Comparison of ENCODE assay signal across 8 mouse cellular contexts in the genomic region with DNA sequence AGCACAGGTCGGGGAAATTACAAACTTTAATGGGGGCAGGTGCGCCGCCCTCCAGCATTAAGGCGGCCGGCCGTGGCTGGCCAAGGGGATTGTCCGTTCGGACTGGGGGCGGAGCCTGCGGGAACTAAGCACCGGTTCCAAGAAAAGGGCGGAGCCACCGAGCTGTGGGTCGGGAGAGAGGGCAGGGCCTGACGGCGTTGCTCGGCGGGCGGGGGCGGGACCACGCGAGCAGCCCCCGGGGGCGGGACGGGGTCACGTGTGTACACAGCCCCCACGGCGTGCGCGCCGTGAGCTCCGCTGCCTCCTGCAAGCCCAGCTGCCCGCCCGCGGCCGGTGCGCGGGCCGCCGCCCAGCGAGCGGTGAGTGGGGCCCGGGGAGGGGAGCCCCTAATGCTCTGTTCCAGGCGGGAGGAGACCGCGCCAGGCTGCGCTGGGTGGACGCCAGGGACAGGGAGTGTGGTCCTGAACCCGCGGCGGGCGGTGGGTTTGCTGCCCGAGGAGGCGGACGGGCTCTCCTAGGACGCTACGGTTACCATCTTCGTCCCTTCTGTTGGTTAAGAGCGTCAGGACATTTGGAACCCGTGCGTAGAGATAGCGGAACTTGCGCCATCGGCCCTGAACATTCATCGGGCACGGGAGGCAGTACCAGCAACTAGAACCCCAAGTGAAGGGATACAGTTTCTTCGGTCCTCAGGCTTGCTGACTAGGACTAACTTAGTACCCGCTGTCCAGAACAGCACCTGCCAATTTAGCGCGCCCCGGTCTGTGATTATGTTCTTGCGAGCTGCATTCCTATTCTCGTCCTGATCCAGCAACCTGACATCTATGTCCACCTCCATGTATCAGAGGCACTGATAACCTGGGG. TPM values are rescaled to one million over a fixed set of nuclear protein-coding genes. Genes with fewer than 3 reads are reported as not detected.
DNase-seq lines count a peak whose midpoint lies in the region; ATAC-seq and TF ChIP-seq lines count a peak whose summit lies in the region.

No protein-coding gene starts in this region.

- peaks cover 56% of the 10 kb centered on the region for H3K4me1 ChIP-seq in forebrain, embryonic 10.5 days
- H3K4me1 ChIP-seq in heart, embryonic 15.5 days (replicated peaks) = peaks cover 91% of the 10 kb centered on the region
- H3K4me1 ChIP-seq in liver, embryonic 14.5 days (replicated peaks; ENCODE audit: control insufficient read depth in 2 of 2, insufficient read depth in 2 of 2, low read length in 1 of 2) = peaks cover 69 to 81% of the 10 kb centered on the region in 2 experiments
- peaks cover 47% of the 10 kb centered on the region for H3K4me1 ChIP-seq in stomach, embryonic 15.5 days

- peak; percentile 76 for ATAC-seq in heart, embryonic 15.5 days (replicated peaks; ENCODE audit: insufficient number of reproducible peaks, insufficient read depth, low FRiP score, low read depth)
- ATAC-seq in liver, embryonic 14.5 days (ENCODE audit: insufficient read depth) = peak; percentile 73
- ATAC-seq in stomach, embryonic 15.5 days (ENCODE audit: insufficient read depth, low FRiP score, low read depth) = peak; percentile 81

- peak overlapping the region; percentile 79 for H3ac ChIP-seq in C2C12 (ENCODE audit: control insufficient read depth, insufficient read length, low read depth)

- no peak for TF ChIP-seq EP300 in liver, embryonic 14.5 days (IDR thresholded peaks at IDR 0.05; ENCODE audit: low read depth)

- peak overlapping the region; percentile 31 for H3K4me3 ChIP-seq in C2C12 (ENCODE audit: insufficient read depth, poor library complexity, severe bottlenecking)
- H3K4me3 ChIP-seq in forebrain, embryonic 10.5 days = peak overlapping the region; percentile 82
- H3K4me3 ChIP-seq in heart, embryonic 15.5 days = peak overlapping the region; percentile 81
- peak overlapping the region; percentile 84 to 96 for H3K4me3 ChIP-seq in liver, embryonic 14.5 days (ENCODE audit: insufficient read depth in 1 of 2, low read depth in 2 of 2, low read length in 2 of 2)
- peak overlapping the region; percentile 65 for H3K4me3 ChIP-seq in stomach, embryonic 15.5 days (replicated peaks)

- no peak for TF ChIP-seq CTCF in C2C12 (IDR thresholded peaks at IDR 0.05; ENCODE audit: control insufficient read depth, insufficient read depth, insufficient read length)
- TF ChIP-seq CTCF in liver, embryonic 14.5 days (IDR thresholded peaks at IDR 0.05; ENCODE audit: low read depth) = no peak

- no peaks in the 10 kb centered on the region for H3K79me3 ChIP-seq in C2C12 (ENCODE audit: low read depth)

- WGBS in forebrain, embryonic 10.5 days = 1% methylated on average over 73 of the region's 73 CpGs
- 1% methylated on average over 60 of the region's 73 CpGs for WGBS in heart, embryonic 15.5 days
- under 1% methylated on average over 69 of the region's 73 CpGs for WGBS in liver, embryonic 14.5 days (ENCODE audit: insufficient replicate concordance)
- WGBS in stomach, embryonic 15.5 days = 2% methylated on average over 71 of the region's 73 CpGs

- H3K79me2 ChIP-seq in C2C12 (ENCODE audit: control insufficient read depth, insufficient read depth) = no peaks in the 10 kb centered on the region

- no peaks in the 10 kb centered on the region for H3K36me3 ChIP-seq in C2C12 (ENCODE audit: control insufficient read depth, insufficient read depth)
- no peaks in the 10 kb centered on the region; the same call in 1 of the 2 replicates for H3K36me3 ChIP-seq in forebrain, embryonic 10.5 days (replicated peaks)
- no peaks in the 10 kb centered on the region for H3K36me3 ChIP-seq in heart, embryonic 15.5 days
- peaks cover 10% of the 10 kb centered on the region for H3K36me3 ChIP-seq in liver, embryonic 14.5 days (replicated peaks; ENCODE audit: control insufficient read depth, insufficient read depth, low read depth)
- no peaks in the 10 kb centered on the region for H3K36me3 ChIP-seq in stomach, embryonic 15.5 days

- H3K27ac ChIP-seq in forebrain, embryonic 10.5 days = peak overlapping the region; percentile 87
- H3K27ac ChIP-seq in heart, embryonic 15.5 days = peak overlapping the region; percentile 98
- peak overlapping the region; percentile 99 for H3K27ac ChIP-seq in liver, embryonic 14.5 days
- peak overlapping the region; percentile 79 for H3K27ac ChIP-seq in stomach, embryonic 15.5 days

- H3K9me3 ChIP-seq in forebrain, embryonic 10.5 days = no peaks in the 10 kb centered on the region
- no peaks in the 10 kb centered on the region for H3K9me3 ChIP-seq in heart, embryonic 15.5 days (replicated peaks)
- H3K9me3 ChIP-seq in liver, embryonic 14.5 days (ENCODE audit: control insufficient read depth, low read length) = no peaks in the 10 kb centered on the region
- H3K9me3 ChIP-seq in stomach, embryonic 15.5 days = no peaks in the 10 kb centered on the region

- H3K9ac ChIP-seq in heart, embryonic 15.5 days = peak overlapping the region; percentile 78
- H3K9ac ChIP-seq in liver, embryonic 14.5 days (replicated peaks) = peak overlapping the region; percentile 96
- peak overlapping the region; percentile 47 for H3K9ac ChIP-seq in stomach, embryonic 15.5 days

- DNase-seq in c-Kit-positive CD71-negative TER-119-negative erythroid progenitor cells, embryonic 14.5 days (ENCODE audit: low read depth) = peak; percentile 87
- peak; percentile 85 for DNase-seq in forebrain, embryonic 10.5 days (ENCODE audit: extremely low spot score, low spot score)
- DNase-seq in kidney, postnatal 25 days = peak; percentile 99
- peak; percentile 94 to 96 (median 95) for DNase-seq in liver, embryonic 14.5 days (ENCODE audit: low read depth in 3 of 3, low spot score in 3 of 3)
- peak; percentile 81 for DNase-seq in neural tube, embryonic 10.5 days (ENCODE audit: extremely low spot score, low spot score)

- H3K4me2 ChIP-seq in heart, embryonic 15.5 days = peak overlapping the region; percentile 81
- H3K4me2 ChIP-seq in liver, embryonic 14.5 days (ENCODE audit: low read depth) = peak overlapping the region; percentile 97
- H3K4me2 ChIP-seq in stomach, embryonic 15.5 days = peak overlapping the region; percentile 93

- no peaks in the 10 kb centered on the region for H3K27me3 ChIP-seq in C2C12 (ENCODE audit: control insufficient read depth, insufficient read depth, insufficient read length)
- peaks cover 6% of the 10 kb centered on the region; the same call in 1 of the 2 replicates for H3K27me3 ChIP-seq in forebrain, embryonic 10.5 days (ENCODE audit: poor library complexity, severe bottlenecking)
- H3K27me3 ChIP-seq in heart, embryonic 15.5 days = no peaks in the 10 kb centered on the region
- H3K27me3 ChIP-seq in liver, embryonic 14.5 days (ENCODE audit: control insufficient read depth, insufficient read depth, low read length) = no peaks in the 10 kb centered on the region
- no peaks in the 10 kb centered on the region for H3K27me3 ChIP-seq in stomach, embryonic 15.5 days (replicated peaks)

TF ChIP-seq in C2C12, 6 proteins besides CTCF, POLR2A, EP300 and RAD21:
- TF ChIP-seq MAX (IDR thresholded peaks at IDR 0.05) (peak; percentile 35), USF1 (IDR thresholded peaks at IDR 0.05; ENCODE audit: low read depth) (peak; percentile 72), MYOG (IDR thresholded peaks at IDR 0.05; ENCODE audit: control insufficient read depth, extremely low read depth, insufficient read length) (no peak)

RNA-seq across cellular contexts. Expression of a gene that starts 3.1 kb away (rescaled TPM):
- polyA plus RNA-seq in C2C12 (2012; fragmentation: generic; extraction: Trizol) = 1.7 TPM
- polyA plus RNA-seq in forebrain, embryonic 10.5 days (2016; fragmentation: Nextera tagmentation; extraction: Ambion mirVana) = 1.6 and 1.8 TPM in 2 replicates
- polyA plus RNA-seq in heart, embryonic 15.5 days (2015; fragmentation: Nextera tagmentation; extraction: Ambion mirVana) = 14.0 and 14.7 TPM in 2 replicates
- 14.6 and 14.7 TPM in 2 replicates for polyA plus RNA-seq in liver, embryonic 14.5 days (2012; rRNA removed)
- polyA plus RNA-seq in liver, embryonic 14.5 days (2014; fragmentation: Nextera tagmentation; extraction: Ambion mirVana) = 18.4 and 20.1 TPM in 2 replicates
- polyA plus RNA-seq in stomach, embryonic 15.5 days (2015; fragmentation: Nextera tagmentation; extraction: Ambion mirVana) = 2.7 and 3.3 TPM in 2 replicates

RNA-seq across cellular contexts. Expression of a gene that starts 24.5 kb away (rescaled TPM):
- polyA plus RNA-seq in C2C12 (2012; fragmentation: generic; extraction: Trizol) = 0.20 TPM
- polyA plus RNA-seq in forebrain, embryonic 10.5 days (2016; fragmentation: Nextera tagmentation; extraction: Ambion mirVana) = 0.15 and 0.34 TPM in 2 replicates
- 0.63 and 0.76 TPM in 2 replicates for polyA plus RNA-seq in heart, embryonic 15.5 days (2015; fragmentation: Nextera tagmentation; extraction: Ambion mirVana)
- 0.93 and 1.1 TPM in 2 replicates for polyA plus RNA-seq in liver, embryonic 14.5 days (2012; rRNA removed)
- 1.0 and 1.3 TPM in 2 replicates for polyA plus RNA-seq in liver, embryonic 14.5 days (2014; fragmentation: Nextera tagmentation; extraction: Ambion mirVana)
- polyA plus RNA-seq in stomach, embryonic 15.5 days (2015; fragmentation: Nextera tagmentation; extraction: Ambion mirVana) = 0.72 and 1.1 TPM in 2 replicates

RNA-seq across cellular contexts. Expression of a gene that starts 28.2 kb away (rescaled TPM):
- not detected for polyA plus RNA-seq in C2C12 (2012; fragmentation: generic; extraction: Trizol)
- polyA plus RNA-seq in forebrain, embryonic 10.5 days (2016; fragmentation: Nextera tagmentation; extraction: Ambion mirVana) = not detected in 2 replicates
- 0.47 TPM in 1 of 2 replicates, not detected in the other for polyA plus RNA-seq in heart, embryonic 15.5 days (2015; fragmentation: Nextera tagmentation; extraction: Ambion mirVana)
- 0.03 and 0.05 TPM in 2 replicates for polyA plus RNA-seq in liver, embryonic 14.5 days (2012; rRNA removed)
- not detected in 2 replicates for polyA plus RNA-seq in liver, embryonic 14.5 days (2014; fragmentation: Nextera tagmentation; extraction: Ambion mirVana)
- 8.5 and 11.6 TPM in 2 replicates for polyA plus RNA-seq in stomach, embryonic 15.5 days (2015; fragmentation: Nextera tagmentation; extraction: Ambion mirVana)

RNA-seq across cellular contexts. Expression of a gene that starts 29.4 kb away (rescaled TPM):
- 52.9 TPM for polyA plus RNA-seq in C2C12 (2012; fragmentation: generic; extraction: Trizol)
- 119 and 120 TPM in 2 replicates for polyA plus RNA-seq in forebrain, embryonic 10.5 days (2016; fragmentation: Nextera tagmentation; extraction: Ambion mirVana)
- polyA plus RNA-seq in heart, embryonic 15.5 days (2015; fragmentation: Nextera tagmentation; extraction: Ambion mirVana) = 69.7 and 77.3 TPM in 2 replicates
- polyA plus RNA-seq in liver, embryonic 14.5 days (2012; rRNA removed) = 22.6 and 23.3 TPM in 2 replicates
- polyA plus RNA-seq in liver, embryonic 14.5 days (2014; fragmentation: Nextera tagmentation; extraction: Ambion mirVana) = 61.4 and 62.3 TPM in 2 replicates
- polyA plus RNA-seq in stomach, embryonic 15.5 days (2015; fragmentation: Nextera tagmentation; extraction: Ambion mirVana) = 109 and 115 TPM in 2 replicates

RNA-seq across cellular contexts. Expression of a gene that starts 42.3 kb away (rescaled TPM):
- polyA plus RNA-seq in C2C12 (2012; fragmentation: generic; extraction: Trizol) = 18.8 TPM
- 0.44 and 0.50 TPM in 2 replicates for polyA plus RNA-seq in forebrain, embryonic 10.5 days (2016; fragmentation: Nextera tagmentation; extraction: Ambion mirVana)
- 1.5 and 5.4 TPM in 2 replicates for polyA plus RNA-seq in heart, embryonic 15.5 days (2015; fragmentation: Nextera tagmentation; extraction: Ambion mirVana)
- 0.06 and 0.07 TPM in 2 replicates for polyA plus RNA-seq in liver, embryonic 14.5 days (2012; rRNA removed)
- polyA plus RNA-seq in liver, embryonic 14.5 days (2014; fragmentation: Nextera tagmentation; extraction: Ambion mirVana) = 0.20 TPM in 1 of 2 replicates, not detected in the other
- polyA plus RNA-seq in stomach, embryonic 15.5 days (2015; fragmentation: Nextera tagmentation; extraction: Ambion mirVana) = 2.0 and 2.7 TPM in 2 replicates

Comparison
In these comparisons a context has a peak if more than half of its experiments do, and no peak if none do; other contexts are left out.
1. Peak in every context shown above with its lines: DNase-seq, ATAC-seq, H3K4me3 ChIP-seq and H3K27ac ChIP-seq.
2. H3K4me3 ChIP-seq: peak in every context shown above with its lines; median percentile 90 in liver, embryonic 14.5 days; 82 in forebrain, embryonic 10.5 days; 81 in heart, embryonic 15.5 days; 65 in stomach, embryonic 15.5 days; 31 in C2C12.